Mouse (Mus musculus) liver, embryonic 13.5 days (tissue): ENCODE measurements around the gene Lrrk1. TPM values are rescaled to one million over a fixed set of nuclear protein-coding genes. Genes with fewer than 3 reads are reported as not detected.

ENCODE experiments used
- ATAC-seq: fragments of 200-750 bp; cut with Nextera tagmentation; 2 replicates; pipeline ENCODE4 v1.8.0; 2017; ENCODE audit warnings: low read depth, mild to moderate bottlenecking, moderate number of reproducible peaks, moderate library complexity
- DNase-seq: peaks from one replicate; pipeline ENCODE4 v3.0.0; 2022
- H3K27ac ChIP-seq: fragments of 300-500 bp; sonication (generic); 2 replicates; pipeline ENCODE4 v1.5.1; 2015; ENCODE audit warnings: moderate library complexity, mild to moderate bottlenecking, inconsistent platforms
- H3K27me3 ChIP-seq: fragments of 300-500 bp; sonication (generic); 2 replicates; pipeline ENCODE4 v1.6.1; 2015; ENCODE audit warnings: mild to moderate bottlenecking, inconsistent platforms
- H3K36me3 ChIP-seq: fragments of 300-500 bp; sonication (generic); 2 replicates; pipeline ENCODE4 v1.6.1; 2015; ENCODE audit warnings: mild to moderate bottlenecking, inconsistent platforms
- H3K4me1 ChIP-seq: fragments of 300-500 bp; sonication (generic); replicated peaks from 2 replicates; pipeline ENCODE4 v1.6.1; 2015; ENCODE audit warnings: inconsistent platforms
- H3K4me2 ChIP-seq: fragments of 300-500 bp; sonication (generic); 2 replicates; pipeline ENCODE4 v1.6.1; 2015; ENCODE audit warnings: inconsistent platforms, mild to moderate bottlenecking, moderate library complexity
- H3K4me3 ChIP-seq: fragments of 300-500 bp; sonication (generic); replicated peaks from 2 replicates; pipeline ENCODE4 v1.5.1; 2015; ENCODE audit warnings: mild to moderate bottlenecking, inconsistent platforms
- H3K9ac ChIP-seq: fragments of 300-500 bp; sonication (generic); 2 replicates; pipeline ENCODE4 v1.6.1; 2015; ENCODE audit warnings: mild to moderate bottlenecking, inconsistent platforms
- H3K9me3 ChIP-seq: fragments of 300-500 bp; sonication (generic); replicated peaks from 2 replicates; pipeline ENCODE4 v1.6.1; 2016; ENCODE audit warnings: inconsistent platforms
- WGBS: fragments of 180-500 bp; shearing (Covaris S2); methylation state at CpG from one replicate; pipeline ENCODE4 v1.1.7; 2015; ENCODE audit not compliant: insufficient replicate concordance; 5-methylcytosine and 5-hydroxymethylcytosine counted together
- polyA plus RNA-seq: library from polyadenylated mRNA; unstranded; fragments of >200 nt; fragmentation: Nextera tagmentation; extraction: Ambion mirVana; gene quantifications from 2 replicates; pipeline ENCODE4 v1.2.1, GENCODE M21; 2015

Gene Lrrk1
- polyA plus RNA-seq: 3.8 and 4.2 TPM in 2 replicates

DNA sequence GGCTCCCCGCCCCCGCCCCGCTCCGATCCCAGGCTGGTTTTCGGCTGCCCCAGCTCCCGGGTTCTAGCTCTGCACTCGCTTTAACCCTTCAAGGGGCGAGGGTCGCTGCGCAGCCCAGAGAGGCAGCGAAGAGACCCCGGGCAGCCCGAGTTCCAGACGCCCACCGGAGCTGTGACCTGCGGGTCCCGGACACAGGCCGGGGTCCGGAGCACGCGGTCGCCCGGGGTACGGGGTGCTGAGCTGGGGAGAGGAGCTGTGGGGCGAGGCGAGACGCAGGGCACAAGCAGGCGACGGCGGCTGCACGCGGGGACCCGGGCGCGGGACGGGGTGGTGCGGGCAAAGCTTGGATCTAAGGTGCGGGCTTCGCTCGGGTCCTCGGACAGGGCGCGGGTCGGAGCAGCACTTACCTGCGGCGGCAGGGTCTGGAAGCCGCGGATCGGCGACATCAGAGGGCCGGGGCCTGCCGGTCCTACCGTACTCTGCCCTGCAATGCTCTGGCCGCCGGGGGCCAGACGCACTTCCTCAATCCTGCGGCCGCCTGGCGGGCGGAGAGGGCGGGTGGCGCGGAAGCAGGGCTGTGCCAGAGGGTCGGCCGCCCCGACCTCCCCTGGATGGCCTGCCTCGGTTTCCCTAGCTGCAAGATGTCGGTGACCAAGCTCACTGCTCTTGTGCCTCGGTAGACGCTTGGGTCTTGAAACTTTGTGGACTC, at the start of gene Lrrk1:
TSS of gene Lrrk1 (minus strand) at position 538 of the 709 bp plus-strand sequence.
- peaks cover 43% of the 10 kb centered on the region for H3K4me1 ChIP-seq
- under 1% methylated on average over 70 of the region's 70 CpGs for WGBS
- H3K4me2 ChIP-seq: peak within 1 kb of the TSS; percentile 89
- peak within 1 kb of the TSS; percentile 84 for H3K9ac ChIP-seq
- peak within 1 kb of the TSS; percentile 71 for H3K4me3 ChIP-seq
- ATAC-seq (peak; percentile 71), DNase-seq (peak; percentile 40)
- peak within 1 kb of the TSS; percentile 47 for H3K27ac ChIP-seq
- H3K27me3 ChIP-seq: 0 out of 2 replicates have a peak, but pooled peaks cover 4% of the 10 kb centered on the region
- H3K9me3 ChIP-seq: no peaks in the 10 kb centered on the region
- no peaks in the 10 kb centered on the region for H3K36me3 ChIP-seq

DNA sequence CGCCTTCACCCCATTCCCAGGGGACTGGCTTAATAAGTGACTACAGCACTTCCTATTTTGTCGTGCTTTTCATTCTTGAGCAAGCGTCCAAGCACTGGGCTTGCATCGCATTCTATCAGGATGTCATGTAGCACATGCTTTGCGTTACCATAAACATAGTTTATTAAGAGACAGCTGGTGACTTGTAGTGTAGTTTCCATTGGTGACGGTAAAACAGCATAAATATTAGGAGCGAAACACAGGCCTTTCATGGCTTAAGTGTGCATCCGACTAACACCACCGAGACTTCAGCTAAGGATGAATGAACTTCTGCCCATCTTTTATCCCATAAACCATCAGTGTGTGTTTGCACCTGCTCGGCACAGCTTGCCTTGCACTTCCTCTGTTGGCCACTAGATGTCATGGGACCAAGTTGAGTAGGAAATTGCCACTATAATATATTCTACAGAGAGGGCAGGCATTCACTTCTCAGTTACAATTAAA, 46.3 kb upstream of the Lrrk1 start:
- Histone ChIP-seq H3K4me1 (no peaks in the 10 kb centered on the region), H3K27ac (no peak overlapping the region), H3K9ac (no peak overlapping the region), H3K36me3 (no peaks in the 10 kb centered on the region), H3K4me2 (no peak overlapping the region), H3K27me3 (peaks cover 3% of the 10 kb centered on the region), H3K4me3 (no peak overlapping the region), H3K9me3 (no peaks in the 10 kb centered on the region)
- ATAC-seq (no peak), DNase-seq (peak; percentile 18)
- 38% methylated on average over 10 of the region's 10 CpGs for WGBS

DNA sequence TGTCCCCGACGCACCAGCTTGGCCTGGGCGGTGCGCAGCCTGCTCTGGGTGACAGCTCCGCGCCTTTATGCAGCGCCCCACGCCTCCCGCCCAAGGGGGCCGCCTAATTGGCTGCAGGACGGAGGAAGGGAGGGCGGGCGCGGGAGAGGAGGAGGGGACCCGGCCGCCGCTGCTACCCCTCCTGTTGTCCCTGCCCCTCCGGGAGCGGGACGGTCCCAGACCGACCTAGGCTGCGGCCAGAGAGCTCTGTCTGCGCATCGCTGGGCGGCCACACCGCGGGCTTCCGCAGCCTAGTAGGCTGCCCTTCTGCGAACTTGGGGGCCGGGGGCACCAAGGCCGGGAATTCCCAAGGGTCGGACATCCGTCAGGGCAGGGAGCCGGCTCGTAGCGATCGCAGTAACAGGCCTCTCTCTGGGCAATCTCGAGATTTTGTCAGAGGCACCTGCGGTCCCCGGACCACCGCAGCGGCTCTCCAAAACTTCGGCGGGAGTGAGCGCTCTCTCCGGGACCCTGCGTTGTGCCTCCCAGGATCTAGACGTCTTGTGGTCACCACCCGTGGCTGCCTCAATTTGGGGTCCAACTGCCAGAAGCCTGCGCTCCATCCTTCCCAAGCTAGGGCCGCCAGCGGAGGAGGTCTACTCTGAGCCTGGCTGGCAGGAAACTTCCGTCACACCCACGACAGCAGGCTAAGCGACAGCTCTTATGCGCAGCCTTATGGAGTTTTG, 39.4 kb upstream of the Lrrk1 start, which contains the start of gene Aldh1a3:
TSS of gene Aldh1a3 (minus strand) at position 81 of the 725 bp plus-strand sequence.
- Histone ChIP-seq H3K9ac (no peak within 1 kb of the TSS), H3K36me3 (no peaks in the 10 kb centered on the region), H3K4me1 (peaks cover 10% of the 10 kb centered on the region), H3K4me2 (peak within 1 kb of the TSS; percentile 61), H3K27me3 (peaks cover 63% of the 10 kb centered on the region), H3K9me3 (no peaks in the 10 kb centered on the region), H3K27ac (no peak within 1 kb of the TSS), H3K4me3 (peak within 1 kb of the TSS; percentile 36)
- DNase-seq (no peak), ATAC-seq (peak; percentile 51; the same call in 1 of the 2 replicates)
- WGBS: under 1% methylated on average over 55 of the region's 56 CpGs

DNA sequence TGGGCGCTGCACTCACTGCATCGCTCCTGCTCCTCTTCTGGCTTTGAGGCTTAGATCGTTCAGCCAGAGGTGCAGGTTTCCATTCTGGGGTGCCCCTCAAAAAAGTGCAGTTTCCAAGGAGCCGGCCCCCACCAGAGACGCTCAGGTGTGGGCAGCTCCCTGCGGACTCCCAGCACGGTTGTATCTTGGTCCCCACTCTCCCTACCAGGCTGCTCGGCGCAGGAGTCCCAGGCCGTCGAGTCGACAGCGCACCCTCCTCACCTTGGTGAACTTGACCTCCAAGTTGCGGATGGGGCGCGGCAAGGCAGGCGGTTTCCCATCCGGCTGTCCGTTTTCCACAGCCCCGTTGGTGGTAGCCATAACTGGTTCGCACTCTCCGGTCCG, 38.9 kb upstream of the Lrrk1 start:
- Histone ChIP-seq H3K27me3 (peaks cover 63% of the 10 kb centered on the region), H3K27ac (no peak overlapping the region), H3K9me3 (no peaks in the 10 kb centered on the region), H3K36me3 (no peaks in the 10 kb centered on the region), H3K4me1 (peaks cover 10% of the 10 kb centered on the region), H3K9ac (no peak overlapping the region), H3K4me2 (peak overlapping the region; percentile 61), H3K4me3 (peak overlapping the region; percentile 36)
- 3% methylated on average over 23 of the region's 23 CpGs for WGBS
- DNase-seq (no peak), ATAC-seq (no peak)

DNA sequence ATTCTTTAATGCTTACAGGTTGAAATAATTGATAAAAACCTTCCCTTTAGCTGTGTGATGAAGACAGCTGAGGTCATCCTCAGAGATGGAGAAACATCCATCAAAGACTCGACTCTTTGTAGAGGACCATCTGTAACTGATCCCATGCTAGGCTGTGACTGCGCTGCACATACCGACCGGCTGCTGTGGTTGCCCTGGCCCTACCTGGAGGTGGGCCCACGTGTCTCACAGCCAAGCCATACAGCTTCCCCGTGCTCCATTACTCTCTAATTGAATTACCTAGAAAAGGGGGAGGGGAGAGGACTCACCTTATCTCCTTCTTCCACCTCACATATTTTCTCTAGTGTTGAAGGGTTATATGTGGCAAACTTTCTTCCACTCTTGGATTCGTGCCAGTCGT, 33.8 kb upstream of the Lrrk1 start:
- Histone ChIP-seq H3K4me3 (no peak overlapping the region), H3K4me1 (peaks cover 2% of the 10 kb centered on the region), H3K36me3 (no peaks in the 10 kb centered on the region), H3K27ac (no peak overlapping the region), H3K9ac (no peak overlapping the region), H3K9me3 (no peaks in the 10 kb centered on the region), H3K27me3 (peaks cover 39% of the 10 kb centered on the region), H3K4me2 (no peak overlapping the region)
- 62% methylated on average over 8 of the region's 8 CpGs for WGBS
- ATAC-seq: no peak
- no peak for DNase-seq

DNA sequence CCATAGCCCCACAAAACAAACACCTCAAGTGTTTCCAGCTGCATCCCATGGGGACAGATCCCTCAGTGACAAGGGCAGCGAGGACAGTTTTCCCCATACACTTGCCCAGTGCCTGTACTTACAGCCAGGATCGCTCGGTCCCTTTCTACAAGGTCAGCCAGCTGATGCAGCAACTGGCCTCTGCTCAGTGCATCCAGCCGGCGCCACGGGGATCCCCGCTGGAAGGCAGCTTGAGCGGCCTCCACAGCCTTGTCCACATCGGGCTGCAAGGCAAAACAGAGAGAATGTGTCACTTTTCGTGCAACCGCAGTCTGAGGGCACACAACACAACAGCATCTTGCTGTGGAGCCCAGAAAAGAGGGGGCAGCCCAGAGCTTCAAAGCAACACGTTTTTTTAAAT, 30.8 kb upstream of the Lrrk1 start:
- Histone ChIP-seq H3K4me2 (no peak overlapping the region), H3K4me3 (no peak overlapping the region), H3K9ac (no peak overlapping the region), H3K27ac (no peak overlapping the region), H3K27me3 (peaks cover 10% of the 10 kb centered on the region), H3K36me3 (no peaks in the 10 kb centered on the region), H3K4me1 (no peaks in the 10 kb centered on the region), H3K9me3 (no peaks in the 10 kb centered on the region)
- ATAC-seq (no peak), DNase-seq (no peak)
- WGBS: 49% methylated on average over 12 of the region's 12 CpGs

DNA sequence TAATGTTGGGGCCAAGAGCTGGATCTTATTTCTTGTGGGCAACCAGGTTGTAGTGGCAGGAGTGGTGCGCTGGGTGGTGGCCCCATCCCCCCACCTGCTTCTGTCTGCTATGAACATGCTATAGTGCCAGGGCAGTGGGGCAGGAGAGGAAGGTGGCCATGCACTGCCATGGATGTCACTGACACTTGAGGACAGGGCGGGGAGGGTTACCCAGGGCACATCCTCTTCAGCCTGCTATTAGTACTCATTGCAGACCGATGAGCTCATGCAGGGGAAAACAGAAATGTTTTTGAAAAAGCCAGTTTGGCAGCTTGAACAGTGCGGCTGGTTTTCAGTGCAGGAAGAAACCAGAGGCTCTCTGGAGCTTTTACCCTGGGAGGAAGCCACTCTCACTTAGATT, 28.7 kb upstream of the Lrrk1 start:
- no peak overlapping the region for H3K9ac ChIP-seq
- ATAC-seq (no peak), DNase-seq (no peak)
- no peak overlapping the region for H3K27ac ChIP-seq
- no peaks in the 10 kb centered on the region for H3K4me1 ChIP-seq
- no peaks in the 10 kb centered on the region for H3K9me3 ChIP-seq
- H3K4me2 ChIP-seq: no peak overlapping the region
- H3K27me3 ChIP-seq: peaks cover 5% of the 10 kb centered on the region; the same call in 1 of the 2 replicates
- H3K36me3 ChIP-seq: no peaks in the 10 kb centered on the region
- 62% methylated on average over 4 of the region's 4 CpGs for WGBS
- no peak overlapping the region for H3K4me3 ChIP-seq

DNA sequence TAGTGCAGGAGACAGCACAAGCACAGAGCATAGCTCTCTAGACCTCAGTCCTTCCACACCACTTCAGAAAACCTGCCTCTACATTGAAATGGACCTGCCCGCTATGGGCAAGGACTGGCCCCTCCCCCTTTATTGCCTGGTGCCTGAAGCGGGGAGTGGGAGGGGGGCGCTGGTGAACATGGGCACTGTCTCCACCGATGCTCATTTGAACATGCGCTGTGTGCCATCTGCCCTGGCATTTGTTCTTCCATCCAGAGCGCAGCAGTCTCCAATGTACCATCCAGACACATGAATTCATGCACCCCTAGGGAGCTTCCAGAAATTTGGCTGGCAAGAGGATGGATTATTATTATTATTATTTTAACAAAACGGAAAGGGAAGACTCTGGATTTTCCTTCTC, 24.9 kb upstream of the Lrrk1 start:
- H3K36me3 ChIP-seq: no peaks in the 10 kb centered on the region
- H3K27me3 ChIP-seq: peaks cover 5% of the 10 kb centered on the region; the same call in 1 of the 2 replicates
- H3K4me2 ChIP-seq: no peak overlapping the region
- H3K9me3 ChIP-seq: no peaks in the 10 kb centered on the region
- no peaks in the 10 kb centered on the region for H3K4me1 ChIP-seq
- ATAC-seq (no peak), DNase-seq (no peak)
- 68% methylated on average over 7 of the region's 7 CpGs for WGBS
- H3K9ac ChIP-seq: no peak overlapping the region
- no peak overlapping the region for H3K27ac ChIP-seq
- H3K4me3 ChIP-seq: no peak overlapping the region

DNA sequence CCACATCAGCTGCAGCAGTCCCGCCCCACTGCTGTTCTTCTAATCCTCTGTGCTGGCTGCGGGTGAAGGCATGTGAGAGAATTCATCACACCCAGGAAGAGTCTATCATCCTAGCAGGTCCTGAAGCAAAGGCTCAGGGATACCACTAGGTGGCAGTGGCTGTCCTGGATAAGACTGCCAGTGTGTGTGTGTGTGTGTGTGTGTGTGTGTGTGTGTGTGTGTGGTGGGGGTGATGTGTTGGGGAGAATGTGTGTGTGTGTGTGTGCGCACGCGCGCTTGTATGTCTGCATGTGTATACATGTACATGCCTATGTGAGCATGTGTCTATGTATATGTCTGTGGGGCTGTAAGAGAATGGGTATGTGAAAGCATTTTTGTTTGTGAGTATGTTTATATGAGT, 21.3 kb upstream of the Lrrk1 start:
- Histone ChIP-seq H3K9me3 (no peaks in the 10 kb centered on the region), H3K4me1 (peaks cover 13% of the 10 kb centered on the region), H3K36me3 (no peaks in the 10 kb centered on the region), H3K27me3 (0 out of 2 replicates have a peak, but pooled peaks cover 3% of the 10 kb centered on the region), H3K9ac (no peak overlapping the region), H3K4me2 (no peak overlapping the region), H3K4me3 (no peak overlapping the region), H3K27ac (no peak overlapping the region)
- ATAC-seq: no peak
- DNase-seq: no peak
- 67% methylated on average over 6 of the region's 6 CpGs for WGBS

DNA sequence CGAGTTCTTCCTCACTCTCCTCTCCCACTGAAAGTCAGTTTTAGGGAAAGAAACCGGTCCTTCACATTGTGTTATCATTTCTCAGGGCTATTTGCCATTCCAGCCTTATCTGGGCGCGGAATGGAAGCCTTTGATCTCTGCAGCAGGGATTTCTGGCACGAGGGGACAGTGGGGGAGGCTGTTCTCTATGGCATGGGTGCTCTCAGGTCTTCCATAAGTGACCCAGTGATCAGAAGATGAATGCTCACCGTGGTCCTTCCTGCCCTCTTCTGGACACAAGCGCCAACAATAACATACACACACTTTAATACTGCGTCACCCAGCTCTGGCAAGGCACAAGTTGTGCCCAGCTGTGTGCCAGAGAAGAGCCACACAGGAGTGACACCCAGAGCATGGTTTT, 18.8 kb upstream of the Lrrk1 start:
- Histone ChIP-seq H3K9ac (no peak overlapping the region), H3K27me3 (peaks cover 3% of the 10 kb centered on the region; the same call in 1 of the 2 replicates), H3K4me2 (no peak overlapping the region), H3K27ac (no peak overlapping the region), H3K4me3 (no peak overlapping the region), H3K9me3 (no peaks in the 10 kb centered on the region), H3K4me1 (peaks cover 13% of the 10 kb centered on the region), H3K36me3 (no peaks in the 10 kb centered on the region)
- no peak for DNase-seq
- WGBS: 52% methylated on average over 8 of the region's 8 CpGs
- ATAC-seq: no peak

DNA sequence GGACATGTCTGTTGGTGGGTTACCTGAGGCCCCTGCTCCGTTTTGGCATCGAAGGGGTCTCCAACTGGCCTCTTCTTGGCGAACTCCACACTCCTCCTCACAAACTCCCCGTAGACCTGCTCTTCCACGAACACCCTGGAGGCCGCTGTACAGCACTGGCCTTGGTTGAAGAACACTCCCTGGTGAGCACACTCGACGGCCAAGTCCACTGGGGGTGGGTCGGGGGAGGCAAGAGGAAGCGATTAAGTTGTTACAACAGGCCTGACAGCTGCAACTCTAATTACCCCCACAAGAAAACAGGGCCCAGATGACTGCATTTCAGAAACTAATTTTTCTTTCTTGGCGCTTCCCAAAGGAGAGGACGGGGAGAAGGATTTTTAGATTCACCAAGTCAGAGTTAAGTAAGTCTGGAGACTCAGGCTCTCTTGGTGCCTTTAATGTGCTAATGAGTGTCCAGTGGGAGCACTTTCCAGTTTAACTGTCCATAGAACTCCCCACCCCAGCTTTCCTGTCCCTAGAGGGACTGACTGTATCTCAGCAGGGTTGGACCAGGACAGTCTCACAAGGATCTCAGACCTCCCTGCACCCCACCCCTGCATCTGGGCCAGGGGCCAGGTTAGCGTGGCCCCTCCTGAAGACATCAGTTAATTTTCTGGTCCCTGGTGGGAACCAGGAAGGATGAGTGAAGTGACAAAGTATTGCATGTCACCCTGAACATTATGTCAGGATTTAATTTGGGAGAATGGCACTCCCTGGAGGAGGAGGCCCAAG, 18.0 kb upstream of the Lrrk1 start:
- ATAC-seq (no peak), DNase-seq (no peak)
- Histone ChIP-seq H3K36me3 (no peaks in the 10 kb centered on the region), H3K4me3 (no peak overlapping the region), H3K9ac (no peak overlapping the region), H3K9me3 (no peaks in the 10 kb centered on the region), H3K27ac (no peak overlapping the region), H3K4me2 (no peak overlapping the region), H3K27me3 (no peaks in the 10 kb centered on the region; the same call in 1 of the 2 replicates), H3K4me1 (peaks cover 13% of the 10 kb centered on the region)
- WGBS: 49% methylated on average over 13 of the region's 13 CpGs
